In the genomic region with DNA sequence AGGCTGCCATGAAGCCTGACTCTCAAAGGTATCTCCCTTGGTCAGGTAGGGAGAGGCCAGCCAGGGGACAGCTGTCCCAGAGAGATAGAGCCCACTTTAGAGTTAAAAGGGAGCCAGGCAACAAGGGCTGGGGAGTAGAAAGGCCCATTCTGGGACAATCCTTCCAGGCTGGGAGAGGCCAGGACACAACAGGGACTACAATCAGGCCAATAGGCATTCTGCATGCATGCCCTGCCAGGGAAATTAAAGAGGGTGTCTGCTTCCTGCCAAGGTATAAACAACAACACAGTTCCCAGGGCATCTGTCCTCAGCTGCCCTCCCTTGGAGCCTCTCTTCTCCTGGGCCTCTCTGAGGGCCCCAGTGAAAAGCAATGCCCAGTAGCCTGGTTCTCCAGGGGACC, we compare ENCODE assay signal across 11 mouse cellular contexts.
DNase-seq lines count a peak whose midpoint lies in the region; ATAC-seq lines count a peak whose summit lies in the region.
"Had no signal": no experiment of that assay in that cellular context is flagged by ENCODE, and none has a peak within 500 bp of the region (broad histone marks: within the 10 kb centered on the region; RNA-seq: fewer than 3 reads in every experiment).

No protein-coding gene starts in this region.

- H3K27me3 ChIP-seq in kidney, embryonic 16.5 days (ENCODE audit: insufficient read depth, low read length) = no peaks in the 10 kb centered on the region
- no peaks in the 10 kb centered on the region for H3K27me3 ChIP-seq in limb, embryonic 12.5 days
- no peaks in the 10 kb centered on the region for H3K27me3 ChIP-seq in intestine, embryonic 16.5 days (replicated peaks; ENCODE audit: control insufficient read depth, insufficient read depth, low read length)

- no peaks in the 10 kb centered on the region for H3K36me3 ChIP-seq in kidney, embryonic 16.5 days (ENCODE audit: insufficient read depth, low read length)
- H3K36me3 ChIP-seq in limb, embryonic 12.5 days = no peaks in the 10 kb centered on the region
- H3K36me3 ChIP-seq in intestine, embryonic 16.5 days (ENCODE audit: control insufficient read depth, insufficient read depth, low read length) = no peaks in the 10 kb centered on the region
- H3K36me3 ChIP-seq: G1E; limb, embryonic 15.5 days had no signal

- intact Hi-C loops in gastrocnemius, postnatal 14 days (cut with DNase I; ENCODE audit: low total_unique reads) = no loop called here

- peaks cover 22% of the 10 kb centered on the region for H3K4me1 ChIP-seq in kidney, embryonic 16.5 days (ENCODE audit: insufficient read depth, low read length)
- H3K4me1 ChIP-seq in limb, embryonic 12.5 days (replicated peaks) = peaks cover 14% of the 10 kb centered on the region
- H3K4me1 ChIP-seq in intestine, embryonic 16.5 days (ENCODE audit: control insufficient read depth, insufficient read depth, low read length) = no peaks in the 10 kb centered on the region

- ATAC-seq in kidney, embryonic 16.5 days (ENCODE audit: low FRiP score, low TSS enrichment) = no peak
- no peak for ATAC-seq in limb, embryonic 12.5 days (ENCODE audit: insufficient number of reproducible peaks, insufficient read depth, low FRiP score, low TSS enrichment, low read depth)
- ATAC-seq in intestine, embryonic 16.5 days = no peak

- no peak overlapping the region; the same call in 1 of the 2 replicates for H3K27ac ChIP-seq in kidney, embryonic 16.5 days (ENCODE audit: low read length)
- 0 out of 2 replicates have a peak overlapping the region, but pooled peaks have one; percentile 29 for H3K27ac ChIP-seq in limb, embryonic 12.5 days
- no peak overlapping the region for H3K27ac ChIP-seq in intestine, embryonic 16.5 days (ENCODE audit: low read length)
- H3K27ac ChIP-seq: limb, embryonic 15.5 days had no signal

- H3K4me2 ChIP-seq in kidney, embryonic 16.5 days (replicated peaks; ENCODE audit: low read depth, low read length) = no peak overlapping the region
- H3K4me2 ChIP-seq in limb, embryonic 12.5 days = no peak overlapping the region
- H3K4me2 ChIP-seq in intestine, embryonic 16.5 days (ENCODE audit: low read depth, low read length) = no peak overlapping the region
- H3K4me2 ChIP-seq: limb, embryonic 15.5 days had no signal

- DNase-seq in kidney, postnatal 10 days = peak; percentile 20
- DNase-seq in cerebellum, adult 18-20 months = peak; percentile 33 to 35
- DNase-seq in gastrocnemius, postnatal 14 days = peak; percentile 60
- DNase-seq in testis, postnatal 10 days (ENCODE audit: low spot score) = no peak
- no peak for DNase-seq in yolk sac, embryonic 10.5 days (ENCODE audit: low spot score)
- DNase-seq: thymus, postnatal 36 days had no signal

- no peak overlapping the region for H3K4me3 ChIP-seq in kidney, embryonic 16.5 days (ENCODE audit: low read length)
- no peak overlapping the region for H3K4me3 ChIP-seq in limb, embryonic 12.5 days (replicated peaks)
- H3K4me3 ChIP-seq in intestine, embryonic 16.5 days (ENCODE audit: low read length) = no peak overlapping the region
- H3K4me3 ChIP-seq: limb, embryonic 15.5 days had no signal

- H3K9me3 ChIP-seq in kidney, embryonic 16.5 days (ENCODE audit: low read length) = peaks cover 8% of the 10 kb centered on the region
- H3K9me3 ChIP-seq in limb, embryonic 12.5 days = 0 out of 2 replicates have a peak, but pooled peaks cover 13% of the 10 kb centered on the region
- H3K9me3 ChIP-seq in intestine, embryonic 16.5 days (ENCODE audit: control insufficient read depth, low read length) = peaks cover 4% of the 10 kb centered on the region; the same call in 1 of the 2 replicates
- H3K9me3 ChIP-seq: G1E; limb, embryonic 15.5 days had no signal

- no peak overlapping the region for H3K9ac ChIP-seq in kidney, embryonic 16.5 days (replicated peaks; ENCODE audit: low read length)
- no peak overlapping the region for H3K9ac ChIP-seq in limb, embryonic 12.5 days (replicated peaks)
- no peak overlapping the region for H3K9ac ChIP-seq in intestine, embryonic 16.5 days (ENCODE audit: low read depth, low read length)
- H3K9ac ChIP-seq: limb, embryonic 15.5 days had no signal

Comparison
In these comparisons a context has a peak if more than half of its experiments do, and no peak if none do; other contexts are left out.
1. DNase-seq: peak in kidney, postnatal 10 days (single experiment), cerebellum, adult 18-20 months (2 of 2) and gastrocnemius, postnatal 14 days (single experiment); none in testis, postnatal 10 days (single experiment) and yolk sac, embryonic 10.5 days (single experiment).